Comparison of ENCODE assay signal across 8 mouse cellular contexts in the genomic region with DNA sequence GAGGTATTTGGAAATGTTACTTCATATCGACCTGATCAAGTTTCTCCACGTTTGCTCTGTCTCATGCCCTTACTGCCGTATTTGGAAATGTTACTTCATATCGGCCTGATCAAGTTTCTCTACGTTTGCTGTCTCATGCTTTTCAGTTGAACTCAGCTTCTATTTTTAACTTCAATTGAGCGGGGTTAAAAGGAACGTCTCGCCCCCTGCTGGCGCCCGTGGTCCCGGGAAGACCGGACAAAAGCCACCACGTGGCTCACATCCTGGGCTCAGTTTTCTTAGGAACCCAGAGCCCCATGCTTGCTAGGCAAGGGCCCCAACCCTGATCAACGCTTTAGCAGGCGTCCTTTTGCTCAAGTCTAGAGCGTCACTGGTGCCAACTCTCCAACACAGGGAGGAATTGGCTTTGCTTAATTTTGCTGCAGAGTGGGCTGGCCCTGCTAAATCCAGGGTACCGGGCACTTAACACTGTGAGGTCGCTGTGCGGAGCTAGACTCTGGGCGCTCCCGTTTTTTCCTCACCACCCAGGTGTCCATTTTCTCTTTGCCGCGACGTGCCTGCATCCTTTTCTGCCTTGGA. TPM values are rescaled to one million over a fixed set of nuclear protein-coding genes. Genes with fewer than 3 reads are reported as not detected.
A peak's percentile ranks its signal among the peaks of the same experiment; 100 is the strongest.
DNase-seq lines count a peak whose midpoint lies in the region; ATAC-seq lines count a peak whose summit lies in the region.

No protein-coding gene starts in this region.

- peak overlapping the region; percentile 48 for H3K4me3 ChIP-seq in intestine, embryonic 14.5 days (ENCODE audit: low read depth, low read length)

- H3K27me3 ChIP-seq in intestine, embryonic 14.5 days (replicated peaks; ENCODE audit: control insufficient read depth, insufficient read depth, low read length), result no peaks in the 10 kb centered on the region

- DNase-seq in adrenal gland, adult 18-20 months (ENCODE audit: low spot score in 2 of 2), result peak; percentile 85 to 86
- DNase-seq in embryo, embryonic 11 days, result peak; percentile 95
- peak; percentile 80 for DNase-seq in gastrocnemius, postnatal 25 days
- peak; percentile 95 for DNase-seq in intestine, embryonic 14.5 days (ENCODE audit: low spot score)
- peak; percentile 75 to 79 for DNase-seq in left cerebral cortex, postnatal 14 days (ENCODE audit: low spot score in 2 of 2)
- peak; percentile 92 for DNase-seq in mesoderm, embryonic 11.5 days (ENCODE audit: low read depth, low spot score)
- peak; percentile 56 to 61 for DNase-seq in right cerebral cortex, postnatal 36 days (ENCODE audit: low spot score in 2 of 2)
- peak; percentile 90 for DNase-seq in yolk sac, embryonic 10.5 days (ENCODE audit: low spot score)

- no peaks in the 10 kb centered on the region for H3K4me1 ChIP-seq in intestine, embryonic 14.5 days (replicated peaks; ENCODE audit: control insufficient read depth, insufficient read depth, low read length)

- no peaks in the 10 kb centered on the region for H3K36me3 ChIP-seq in intestine, embryonic 14.5 days (ENCODE audit: control insufficient read depth, insufficient read depth, low read length)

- H3K4me2 ChIP-seq in intestine, embryonic 14.5 days (ENCODE audit: low read length), result peak overlapping the region; percentile 98

- under 1% methylated on average over 24 of the region's 24 CpGs for WGBS in intestine, embryonic 14.5 days

- H3K9ac ChIP-seq in intestine, embryonic 14.5 days (ENCODE audit: low read length), result peak overlapping the region; percentile 71

- intact Hi-C loops in left cerebral cortex, postnatal 14 days (cut with DNase I), result loop anchor here (1.0 to 10.0 kb wide), 2 partner anchors 102 to 271 kb away; no protein-coding TSS in a partner anchor

- no peaks in the 10 kb centered on the region for H3K9me3 ChIP-seq in intestine, embryonic 14.5 days (ENCODE audit: control insufficient read depth, low read length)

- peak overlapping the region; percentile 99 for H3K27ac ChIP-seq in intestine, embryonic 14.5 days (ENCODE audit: low read depth)

- ATAC-seq in intestine, embryonic 14.5 days (replicated peaks; ENCODE audit: low FRiP score, low TSS enrichment, low read depth), result peak; percentile 80

RNA-seq across cellular contexts. Expression of a gene that starts 42.3 kb away (rescaled TPM):
- 1 to 10 TPM; 5.2 to 7.3 TPM for total RNA-seq in adrenal gland, adult 18-20 months (2021)
- 1 to 10 TPM; 1.6 to 3.1 TPM for total RNA-seq in gastrocnemius, postnatal 25 days (2021)
- polyA plus RNA-seq in intestine, embryonic 14.5 days (2014; fragmentation: Nextera tagmentation; extraction: Ambion mirVana), result 40.2 and 41.8 TPM in 2 replicates
- total RNA-seq in left cerebral cortex, postnatal 14 days (2021), result 10 to 100 TPM; 15.8 to 19.5 TPM

RNA-seq across cellular contexts. Expression of a gene that starts 57.3 kb away (rescaled TPM):
- 10 to 100 TPM; 12.9 to 13.6 TPM for total RNA-seq in adrenal gland, adult 18-20 months (2021)
- total RNA-seq in gastrocnemius, postnatal 25 days (2021), result 1 to 10 TPM; 5.7 to 6.2 TPM
- 32.5 and 36.0 TPM in 2 replicates for polyA plus RNA-seq in intestine, embryonic 14.5 days (2014; fragmentation: Nextera tagmentation; extraction: Ambion mirVana)
- total RNA-seq in left cerebral cortex, postnatal 14 days (2021), result 10 to 100 TPM; 12.5 to 14.3 TPM

Comparison
In these comparisons a context has a peak if more than half of its experiments do, and no peak if none do; other contexts are left out.
1. Peak in every context shown above with its lines: DNase-seq, ATAC-seq, H3K4me3 ChIP-seq and H3K27ac ChIP-seq.